Mouse (Mus musculus): ENCODE measurements around the gene Sbf1. TPM values are rescaled to one million over a fixed set of nuclear protein-coding genes. Genes with fewer than 3 reads are reported as not detected.
A peak's percentile ranks its signal among the peaks of the same experiment; 100 is the strongest.

Gene Sbf1
- total RNA-seq, 2 experiments from 2014 or later, result 48.1 to 61.0 TPM

DNA sequence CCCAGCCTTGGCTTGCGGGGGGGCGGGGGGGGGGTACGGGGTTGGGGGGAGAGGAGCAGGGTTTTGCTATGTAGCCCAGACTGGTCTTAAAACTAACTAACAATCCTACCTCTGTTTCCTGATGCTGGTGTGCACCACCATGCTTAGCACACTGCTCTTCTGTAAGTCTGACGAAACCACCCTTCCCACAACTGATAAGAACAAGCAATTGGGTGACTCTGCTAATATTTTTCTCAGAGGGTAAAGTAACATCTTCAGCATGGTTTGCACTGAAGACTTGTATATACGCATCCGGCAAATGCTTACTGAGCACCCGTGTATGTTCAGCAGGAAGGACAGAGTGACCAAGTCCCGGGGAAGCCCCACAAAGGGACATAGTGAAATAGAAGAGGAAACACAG is 6.2 kb upstream of the Sbf1 start:
- no peak for DNase-seq

DNA sequence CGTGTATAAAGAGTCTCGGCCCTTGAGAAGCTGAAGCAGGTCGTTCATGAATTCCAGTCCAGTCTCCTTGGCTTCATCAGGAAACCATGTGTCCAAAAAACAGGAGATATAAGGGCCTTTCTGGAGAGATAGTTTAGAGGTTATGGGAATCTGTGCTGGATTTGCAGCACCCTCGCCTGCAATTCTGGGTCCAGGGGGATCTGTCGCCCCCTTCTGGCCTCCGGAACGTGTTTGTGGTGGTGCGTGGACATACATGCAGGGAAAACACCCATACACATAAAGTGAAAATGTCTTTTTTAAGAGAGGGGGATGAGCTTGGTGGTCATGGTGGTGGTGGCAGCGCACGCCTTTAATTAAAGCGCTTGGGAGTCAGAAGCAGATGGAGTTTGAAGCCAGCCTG is 1.0 kb upstream of the Sbf1 start:
- no peak for DNase-seq

DNA sequence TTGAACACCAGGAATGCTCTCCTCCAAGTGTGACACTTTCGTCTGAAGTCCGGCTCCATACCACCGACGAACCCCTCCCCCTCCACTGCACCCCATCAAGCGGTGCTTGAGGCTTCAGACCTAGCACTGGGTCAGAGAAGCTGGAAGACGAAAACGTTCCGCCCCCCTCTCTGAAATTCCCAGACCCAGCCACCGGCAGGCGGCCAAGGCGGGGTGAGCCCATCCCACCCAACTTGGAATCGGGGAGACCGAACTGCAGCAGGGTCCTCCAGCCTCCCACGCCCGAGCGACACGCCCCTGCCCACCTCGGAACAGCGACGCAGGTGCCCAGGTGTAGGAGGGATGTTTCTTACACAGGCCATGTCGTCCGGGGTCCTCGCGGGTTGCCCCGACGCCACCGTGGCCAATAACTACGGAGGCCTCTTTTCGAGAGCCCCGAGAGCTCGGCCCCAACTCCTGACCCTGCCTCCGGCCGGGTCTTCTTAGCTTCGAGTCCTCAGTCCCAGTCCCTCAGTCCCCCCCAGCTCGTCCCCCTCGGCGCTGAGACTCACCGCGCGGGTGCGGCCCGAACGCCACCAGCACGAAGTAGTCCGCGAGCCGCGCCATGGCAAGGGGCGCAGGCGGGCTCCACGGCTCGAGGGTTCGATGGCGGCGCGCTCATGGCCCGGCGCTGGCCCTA is 461 bp downstream of the Sbf1 start:
- no peak for DNase-seq

DNA sequence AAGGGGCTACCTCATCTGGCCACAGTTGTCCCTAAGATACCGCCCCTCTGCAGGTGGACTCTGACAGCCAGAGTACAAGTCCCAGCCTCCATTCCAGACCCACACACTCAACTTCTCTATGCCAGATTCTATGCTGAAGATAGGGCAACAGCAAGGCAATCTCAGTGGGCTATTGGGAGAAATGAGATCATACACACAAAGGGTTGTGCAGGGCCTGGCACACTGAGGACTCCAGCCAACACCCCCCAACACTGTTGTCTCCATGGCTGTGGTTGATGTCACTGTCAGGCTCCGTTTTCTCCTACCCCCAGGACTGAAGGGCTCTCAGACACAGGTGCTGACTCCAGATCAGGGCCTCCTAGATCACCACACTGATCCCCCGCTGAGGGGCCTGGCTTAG is 1.0 kb downstream of the Sbf1 start:
- no peak for DNase-seq

DNA sequence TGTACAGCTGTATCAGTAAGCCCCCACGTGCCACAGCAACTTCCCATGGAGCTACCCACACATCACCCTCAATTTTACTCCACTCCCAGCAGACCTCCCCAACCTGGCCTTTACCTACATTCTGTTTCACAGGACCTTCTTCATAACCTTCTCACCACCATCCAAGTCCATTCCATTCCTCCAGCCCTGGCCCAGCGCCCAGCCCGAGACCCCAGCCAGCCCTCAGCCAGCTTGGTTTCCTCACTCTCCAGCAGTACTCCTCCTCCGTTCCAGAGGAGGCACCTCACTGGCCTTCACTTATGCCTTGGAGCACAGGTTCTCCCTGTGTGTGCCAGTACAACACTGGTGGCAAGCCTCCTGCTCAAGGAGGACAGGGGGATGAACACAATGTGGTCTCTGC is 1.8 kb downstream of the Sbf1 start:
- no peak for DNase-seq

DNA sequence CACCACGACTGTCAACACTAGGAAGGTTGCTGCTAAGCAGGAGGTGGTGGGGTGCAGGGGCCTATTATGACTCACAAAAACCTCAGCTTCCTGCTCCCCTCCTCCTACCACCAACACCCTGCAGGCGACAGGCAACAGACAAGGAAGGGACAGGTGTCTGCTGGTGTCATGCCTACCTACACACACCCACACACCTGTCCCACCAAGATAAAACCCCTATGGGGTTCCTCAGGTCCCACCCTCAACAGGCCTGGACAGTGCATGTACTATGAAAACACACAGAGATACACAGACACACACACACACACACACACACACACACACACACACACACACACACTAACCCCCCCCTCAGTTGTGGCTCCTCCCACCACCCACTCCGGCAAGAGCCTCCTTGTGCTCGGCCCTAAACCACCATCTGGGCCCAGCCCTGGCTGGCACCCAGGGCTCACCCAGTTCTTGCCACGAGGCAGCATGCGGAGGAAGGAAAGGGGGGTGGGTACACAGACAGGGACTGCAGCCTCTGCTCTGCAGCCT is 5.1 kb downstream of the Sbf1 start:
- no peak for DNase-seq

DNA sequence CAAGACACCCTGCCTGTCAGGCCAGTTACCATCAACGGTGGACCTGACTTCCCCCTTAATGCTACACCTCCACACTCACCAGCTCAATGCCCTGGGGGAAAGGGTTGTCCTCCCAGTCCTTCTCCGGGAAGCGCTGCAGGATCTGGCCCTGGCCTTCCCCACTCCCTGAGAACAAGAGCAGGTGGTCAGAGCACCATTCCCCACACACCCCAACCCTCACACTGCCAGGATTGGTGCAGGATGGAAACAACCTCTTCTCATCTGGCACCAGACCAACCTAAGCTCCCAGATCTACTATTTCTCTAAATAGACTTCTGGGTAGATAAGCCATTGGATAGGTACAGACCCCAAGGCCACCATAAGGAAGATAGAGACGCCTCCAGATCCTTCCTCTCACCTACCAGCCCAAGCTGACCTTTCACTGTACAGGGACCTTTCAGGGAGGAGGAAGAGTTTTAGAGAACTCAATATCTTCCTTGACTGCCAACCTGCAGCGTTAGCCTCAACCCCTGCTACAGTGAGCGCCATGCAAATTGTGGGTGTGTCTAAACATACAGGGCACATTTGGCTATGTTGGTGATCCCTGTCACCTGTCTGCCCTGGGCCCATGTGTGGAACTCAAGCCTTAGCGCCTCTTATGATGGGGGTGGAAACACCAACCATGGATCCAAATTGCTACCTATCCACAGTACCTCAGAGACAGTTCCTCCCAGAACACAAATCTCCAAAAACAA is 6.5 kb downstream of the Sbf1 start:
- DNase-seq, result no peak

DNA sequence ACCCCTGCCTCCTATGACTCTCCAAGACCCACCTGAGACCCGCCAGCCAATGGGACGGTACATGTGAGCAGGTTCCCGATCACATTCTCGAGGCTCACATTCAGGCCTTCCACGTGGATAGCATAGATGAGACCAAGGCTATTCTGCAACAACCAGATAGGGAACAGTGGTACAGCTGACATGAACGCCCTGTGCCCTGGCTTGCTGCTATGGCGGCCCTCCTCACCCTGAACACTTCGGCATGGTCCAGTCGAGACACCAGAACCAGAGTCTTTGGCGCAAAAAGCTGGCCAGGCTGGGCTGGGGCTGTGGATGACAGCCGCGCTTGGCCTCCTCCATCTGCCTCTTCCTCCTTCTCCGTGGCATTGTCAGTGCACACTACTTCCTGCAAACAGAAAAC is 7.7 kb downstream of the Sbf1 start:
- DNase-seq, result no peak

DNA sequence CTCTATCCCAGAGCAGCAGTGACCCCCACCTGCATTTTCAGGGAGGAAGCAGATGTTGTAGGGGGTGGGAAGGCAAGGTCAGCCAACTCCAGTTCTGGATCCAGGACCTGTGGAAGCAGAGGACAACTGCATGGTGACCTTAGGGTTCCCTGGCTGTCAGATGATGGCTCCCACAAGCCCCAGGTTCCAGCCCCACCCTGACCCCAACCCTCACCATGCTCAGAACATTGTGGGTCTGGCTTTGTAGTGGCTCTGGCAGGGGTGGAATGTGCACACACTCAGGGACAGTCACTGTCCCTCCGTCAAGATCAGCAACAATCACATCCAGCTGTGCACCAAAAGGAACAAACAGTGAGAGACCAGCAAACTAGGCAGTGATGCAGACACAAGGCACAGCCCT is 9.1 kb downstream of the Sbf1 start:
- DNase-seq, result no peak

DNA sequence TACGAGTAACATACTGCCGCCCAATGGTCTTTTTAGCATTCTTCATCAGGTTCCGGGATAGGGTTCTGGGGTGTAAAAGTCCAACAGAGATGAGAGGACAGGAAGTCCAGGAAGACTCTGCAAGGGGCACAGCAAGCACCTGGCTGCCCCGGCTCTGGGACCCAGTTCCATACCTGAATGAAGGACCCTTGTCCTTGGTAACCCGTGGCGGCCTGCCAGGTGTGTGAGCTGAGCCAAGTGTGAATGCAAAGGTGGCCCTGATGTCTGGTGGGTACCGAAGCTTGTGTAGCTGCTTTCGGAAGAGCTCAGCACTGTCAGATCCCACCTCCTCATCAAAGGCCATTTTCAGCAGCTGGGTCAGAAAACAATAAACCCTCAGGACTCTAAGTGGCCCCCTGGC is 14.5 kb downstream of the Sbf1 start:
- no peak for DNase-seq

DNA sequence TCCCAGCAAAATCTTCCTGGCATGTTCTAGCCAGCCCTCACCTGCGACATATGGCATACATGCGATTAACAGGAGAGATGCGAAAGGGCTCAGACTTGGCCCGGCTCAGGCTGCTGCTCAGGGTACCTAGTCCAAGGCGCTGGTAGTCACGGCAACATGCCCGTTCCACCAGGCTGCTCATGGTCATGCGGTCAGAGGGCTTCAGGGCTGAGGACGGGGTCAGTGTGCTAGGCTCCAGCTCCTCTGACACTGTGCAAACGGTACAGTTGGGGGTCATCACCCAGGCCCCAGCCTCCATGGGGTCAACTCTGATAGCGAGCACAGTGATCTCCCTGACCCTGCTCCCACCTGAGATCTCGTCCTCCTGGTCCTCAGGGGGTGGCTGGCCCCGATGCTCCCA is 14.9 kb downstream of the Sbf1 start:
- DNase-seq, result no peak

DNA sequence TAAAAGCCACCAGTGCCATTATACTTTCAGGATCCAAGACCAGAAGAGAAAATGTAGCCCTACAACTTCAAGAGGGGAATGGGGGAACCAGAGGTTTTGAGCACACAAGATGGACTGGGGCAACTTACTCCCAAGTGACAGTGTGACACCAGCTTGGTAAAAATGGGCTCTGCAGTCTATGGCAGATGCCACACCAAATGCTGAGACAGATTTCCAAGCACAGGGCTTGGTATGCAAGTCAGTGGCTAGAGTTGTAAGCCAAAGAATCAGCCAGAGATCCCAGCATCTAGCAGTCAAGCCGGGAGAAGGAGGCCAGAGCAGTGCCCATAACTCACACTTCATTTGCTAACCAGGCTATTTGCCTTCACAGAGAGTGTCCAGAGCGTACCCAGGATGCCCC is 17.4 kb downstream of the Sbf1 start:
- no peak for DNase-seq

DNA sequence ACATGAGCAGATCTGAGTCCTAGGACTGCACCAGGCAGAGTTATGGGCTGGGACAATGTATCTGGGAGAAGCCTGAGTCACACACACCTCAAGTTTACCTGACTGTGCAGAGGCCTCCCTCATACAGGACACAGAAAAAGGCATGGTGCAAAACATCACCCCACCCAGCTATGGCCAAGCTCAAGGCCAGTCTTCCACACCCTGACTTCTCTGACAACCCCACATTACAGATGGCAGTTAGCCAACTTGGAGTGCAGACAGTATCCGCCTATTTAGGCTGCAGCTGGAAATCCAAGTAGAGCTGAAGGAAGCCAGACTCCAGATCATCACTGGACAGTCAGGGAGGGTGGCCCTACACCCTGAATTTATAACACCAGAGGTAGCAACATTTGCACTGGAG is 18.6 kb downstream of the Sbf1 start:
- peak; percentile 57 for DNase-seq

DNA sequence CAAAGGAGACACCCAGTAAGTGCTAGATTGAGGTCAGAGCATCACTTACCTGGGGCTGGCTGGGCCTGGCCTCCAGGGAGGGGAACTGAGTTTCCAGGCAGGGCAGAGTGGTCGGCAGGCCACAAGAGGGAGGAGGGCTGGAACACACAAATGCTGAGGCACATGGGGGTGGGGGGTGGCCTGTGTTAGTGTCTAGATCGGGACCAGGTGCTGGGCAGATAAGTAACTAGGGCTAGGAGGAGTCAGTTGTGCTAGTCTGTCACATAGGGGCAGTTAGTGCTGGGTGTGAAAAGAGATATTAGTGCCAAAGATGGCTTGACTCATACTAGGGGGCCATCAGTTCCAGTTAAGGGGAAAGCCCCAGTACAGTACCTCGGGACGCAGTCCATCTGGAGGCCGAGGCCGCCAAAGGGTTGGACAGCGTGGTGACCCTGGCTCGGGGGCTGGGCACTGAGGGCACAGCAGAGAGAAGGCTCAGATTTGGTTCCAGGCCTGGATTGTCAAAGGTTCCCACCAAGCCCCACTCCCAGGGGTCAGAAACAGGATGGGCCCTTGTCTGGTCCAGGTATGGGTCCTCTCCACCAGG is 19.4 kb downstream of the Sbf1 start:
- no peak for DNase-seq

DNA sequence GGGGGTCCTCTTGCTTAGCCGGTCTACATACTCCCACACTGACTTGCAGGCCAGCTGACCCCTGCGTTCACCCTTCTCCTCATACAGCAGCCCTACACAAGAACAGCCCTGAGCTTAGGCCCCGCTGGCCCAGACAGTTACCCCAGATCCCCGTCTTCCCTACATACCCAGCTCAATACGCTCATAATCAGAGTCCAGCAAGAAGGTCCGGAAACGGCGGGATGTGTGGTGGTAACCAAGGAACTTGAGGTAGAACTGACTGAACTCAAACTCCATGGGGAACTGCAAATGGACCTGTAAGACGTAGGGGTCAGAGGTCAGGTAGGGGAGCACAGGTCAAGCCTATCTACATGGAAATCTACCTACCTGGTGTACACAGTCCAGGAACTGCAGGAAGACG is 21.3 kb downstream of the Sbf1 start:
- DNase-seq, result no peak

DNA sequence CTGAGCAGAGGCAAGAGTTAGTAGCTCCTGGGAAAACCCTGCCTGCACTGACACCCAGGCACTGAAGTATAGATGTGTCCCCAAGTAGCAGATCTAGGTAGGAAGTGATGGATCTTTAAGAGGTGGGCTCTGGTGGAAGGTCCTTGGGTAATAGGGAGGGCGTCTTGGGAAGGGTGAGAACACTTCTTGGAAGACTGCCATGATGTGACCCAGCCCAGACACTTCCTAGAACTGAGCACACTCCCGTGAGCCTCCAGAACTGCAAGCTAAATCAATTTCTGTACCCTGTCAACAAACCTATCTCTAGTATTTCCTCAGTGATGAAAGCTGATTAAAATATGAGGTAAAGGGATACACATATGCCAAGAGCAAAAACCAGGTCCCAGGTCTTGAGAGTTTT is 22.3 kb downstream of the Sbf1 start:
- no peak for DNase-seq

DNA sequence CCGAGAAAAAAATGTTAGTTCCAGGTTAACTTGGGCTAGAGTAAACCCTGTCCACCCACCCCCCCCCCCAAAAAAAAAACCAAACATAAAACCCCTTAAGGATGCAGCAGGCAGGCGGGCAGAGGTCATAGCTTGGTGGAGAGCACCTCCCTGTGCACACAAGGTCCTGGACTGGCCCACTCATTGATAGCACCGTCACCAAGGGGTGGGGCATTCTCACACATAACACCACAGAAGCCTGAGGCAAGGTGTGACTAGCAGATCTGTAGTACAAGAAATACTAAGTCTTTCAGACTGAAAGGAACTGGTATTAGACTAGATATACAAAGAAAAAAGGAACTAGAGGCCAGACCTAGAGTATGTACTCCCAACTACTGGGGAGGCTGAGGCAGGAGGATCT is 23.6 kb downstream of the Sbf1 start:
- no peak for DNase-seq

DNA sequence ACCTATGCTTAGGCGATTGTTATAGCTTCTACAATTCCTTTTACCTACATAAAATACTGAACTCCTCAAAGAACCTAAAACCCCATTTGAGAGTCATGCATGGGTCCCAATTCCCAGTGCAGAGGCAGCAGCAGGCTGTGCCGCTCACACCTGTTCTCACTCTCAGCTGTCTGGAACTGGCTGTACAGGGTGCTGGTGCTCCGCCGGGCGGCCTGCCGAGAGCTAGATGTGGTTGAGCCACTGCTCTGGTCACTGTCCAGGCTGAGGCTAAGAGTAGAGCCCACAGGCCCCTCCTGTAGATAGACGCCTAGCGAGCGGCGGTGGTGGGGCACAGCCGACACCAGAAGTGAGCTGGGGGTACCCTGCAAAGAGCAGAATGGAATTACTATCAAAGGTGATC is 25.7 kb downstream of the Sbf1 start:
- no peak for DNase-seq

DNA sequence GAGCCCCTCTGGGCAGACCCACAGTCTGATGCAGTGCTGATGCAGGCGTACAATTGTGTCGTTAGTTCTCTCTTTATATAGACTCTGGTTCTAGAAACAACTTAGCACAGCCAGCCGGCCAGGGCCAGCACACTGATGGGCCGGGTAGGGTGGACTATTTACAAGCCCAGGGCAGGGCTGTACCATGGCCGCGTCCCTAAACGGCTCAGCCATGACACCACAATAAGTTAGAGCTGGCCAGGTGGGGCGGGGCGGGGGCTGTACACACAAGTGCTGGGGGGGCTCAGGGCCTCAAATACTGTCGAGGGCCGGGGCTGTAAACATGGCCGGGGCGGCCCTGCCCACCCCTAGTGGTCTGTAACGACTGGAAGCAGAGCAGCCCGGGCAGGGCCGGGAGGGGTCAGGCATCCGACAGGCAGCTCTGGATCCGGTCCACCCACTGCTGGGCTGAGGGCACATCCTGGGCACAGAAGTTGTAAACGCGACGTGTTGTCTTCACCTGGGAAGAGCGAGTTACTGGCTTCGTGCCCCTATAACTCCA is 26.8 kb downstream of the Sbf1 start:
- no peak for DNase-seq

DNA sequence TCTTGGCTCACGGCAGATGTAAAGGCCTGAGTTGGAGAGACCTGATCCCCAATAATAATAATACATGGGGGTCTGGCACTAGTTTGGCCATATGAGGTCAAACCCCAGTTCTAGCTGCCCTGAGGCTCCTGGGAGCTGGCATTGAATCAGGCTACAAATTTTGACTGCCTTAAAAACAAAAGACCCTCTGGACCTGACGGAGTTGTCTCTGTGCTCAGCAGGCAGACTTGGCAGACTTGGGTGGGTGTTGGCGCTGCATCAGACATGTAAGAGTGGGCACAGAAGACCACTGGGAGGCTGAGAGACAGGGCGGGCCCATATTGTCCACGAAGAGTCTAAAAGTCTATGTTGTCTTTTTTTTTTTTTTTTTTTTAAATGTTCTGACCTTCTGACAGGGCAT is 28.5 kb downstream of the Sbf1 start:
- no peak for DNase-seq

DNA sequence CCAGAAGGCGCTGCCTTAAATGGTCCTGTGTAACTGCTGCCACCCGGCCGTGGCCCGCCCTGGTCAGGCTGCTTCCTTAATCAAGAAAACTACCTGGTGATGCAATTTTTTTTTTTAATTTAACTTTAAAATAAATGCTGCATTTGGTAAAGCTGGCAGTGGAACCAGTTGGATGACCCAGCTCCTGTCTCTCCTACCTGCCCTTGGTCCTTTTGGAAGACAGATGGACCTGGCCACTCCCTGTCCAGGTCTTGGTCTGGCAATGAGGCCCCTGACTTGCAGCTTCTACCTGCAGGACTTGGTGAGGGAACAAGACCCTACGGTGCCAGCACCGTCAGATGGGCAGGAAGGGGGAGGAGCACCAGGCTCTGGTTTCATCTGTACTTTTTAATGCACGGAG is 29.0 kb downstream of the Sbf1 start:
- DNase-seq, result no peak

DNA sequence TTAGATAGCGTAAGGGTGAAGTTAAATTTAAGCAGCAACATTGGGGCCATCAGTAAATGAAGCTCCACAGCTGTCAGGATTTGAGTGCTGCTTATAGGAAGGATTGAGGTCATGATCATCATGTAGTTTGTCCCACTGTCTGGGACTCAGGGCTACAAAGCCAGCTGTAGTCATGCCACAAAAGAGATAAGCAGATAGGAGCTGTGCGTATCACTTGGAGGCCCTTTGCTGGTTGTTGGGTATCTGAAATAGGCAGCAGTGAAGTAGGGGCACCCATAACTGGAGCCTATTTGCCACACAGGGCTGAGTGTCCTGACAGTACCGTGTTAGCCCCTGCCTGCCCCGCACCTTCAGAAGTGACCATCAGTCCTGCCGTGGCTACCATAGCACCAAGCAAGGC is 29.6 kb downstream of the Sbf1 start:
- no peak for DNase-seq

DNA sequence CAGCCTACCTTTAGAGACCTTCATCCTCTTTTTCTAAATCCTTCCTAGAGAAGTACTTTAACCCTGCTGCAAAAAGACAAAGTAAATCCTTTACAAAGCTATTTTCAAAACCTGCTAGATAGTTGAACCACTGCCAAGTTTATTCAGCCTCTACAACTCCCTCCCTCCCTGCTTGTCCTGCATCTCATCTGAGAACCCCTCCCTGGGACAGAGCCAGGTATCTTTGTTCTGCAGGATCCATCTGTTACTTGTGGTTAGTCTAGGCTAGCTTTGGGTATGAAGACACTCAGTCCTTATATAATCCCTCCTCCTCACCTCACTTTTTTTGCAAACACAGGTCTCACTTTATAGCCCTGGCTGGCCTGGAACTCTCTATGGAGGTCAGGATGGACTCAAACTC is 30.1 kb downstream of the Sbf1 start:
- no peak for DNase-seq
